8 mouse cellular contexts compared by ENCODE assay signal in the genomic region with DNA sequence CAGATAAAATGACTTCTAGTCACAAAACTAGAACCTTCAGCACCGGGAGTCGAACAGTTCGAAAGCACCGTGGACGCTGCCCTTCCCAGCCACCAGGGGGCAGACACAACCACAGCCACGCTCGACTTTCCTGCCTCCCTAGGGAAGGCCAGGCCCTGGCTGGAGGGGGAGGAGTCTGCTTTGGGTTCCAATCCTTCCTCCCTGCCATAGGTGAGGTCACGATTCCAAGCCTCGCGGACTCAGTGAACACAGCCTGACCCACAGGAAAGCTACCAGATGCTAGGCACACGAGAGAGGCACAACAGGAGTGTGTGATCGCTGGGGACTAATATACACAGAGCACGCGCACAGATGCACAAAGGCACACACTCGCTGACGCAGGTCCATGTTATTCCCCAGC. TPM values are rescaled to one million over a fixed set of nuclear protein-coding genes. Genes with fewer than 3 reads are reported as not detected.
DNase-seq lines count a peak whose midpoint lies in the region; ATAC-seq and TF ChIP-seq lines count a peak whose summit lies in the region.

No protein-coding gene starts in this region.

- no peaks in the 10 kb centered on the region for H3K36me3 ChIP-seq in limb, embryonic 14.5 days (ENCODE audit: control insufficient read depth, insufficient read depth, low read length)
- H3K36me3 ChIP-seq in stomach, embryonic 16.5 days (ENCODE audit: control insufficient read depth, insufficient read depth, low read length) = no peaks in the 10 kb centered on the region

- H3K9ac ChIP-seq in limb, embryonic 14.5 days (ENCODE audit: low read depth, low read length, severe bottlenecking) = no peak overlapping the region
- H3K9ac ChIP-seq in stomach, embryonic 16.5 days (ENCODE audit: low read length) = peak overlapping the region; percentile 46

- H3K4me1 ChIP-seq in limb, embryonic 14.5 days (ENCODE audit: control insufficient read depth, insufficient read depth, low read length) = peaks cover 12% of the 10 kb centered on the region
- peaks cover 17% of the 10 kb centered on the region for H3K4me1 ChIP-seq in stomach, embryonic 16.5 days (ENCODE audit: control insufficient read depth, insufficient read depth, low read length)

- no peak for TF ChIP-seq POLR2A in limb, embryonic 14.5 days (IDR thresholded peaks at IDR 0.05; ENCODE audit: borderline replicate concordance, extremely low read depth, insufficient read depth, insufficient read length)

- DNase-seq in 416B (ENCODE audit: low read depth) (peak; percentile 89), adipocyte (ENCODE audit: low spot score) (peak; percentile 92)
- peak; percentile 89 for DNase-seq in embryo, embryonic 10.5 days (ENCODE audit: low spot score)
- DNase-seq in kidney, adult 18-20 months = peak; percentile 87
- DNase-seq in limb, embryonic 14.5 days (ENCODE audit: low spot score) = peak; percentile 68
- DNase-seq in naive thymus-derived CD4-positive, alpha-beta T cell, adult 2 months (ENCODE audit: low read depth) = peak; percentile 77

- WGBS in limb, embryonic 14.5 days = 23% methylated on average over 16 of the region's 16 CpGs
- WGBS in stomach, embryonic 16.5 days = 23% methylated on average over 16 of the region's 16 CpGs

- no peaks in the 10 kb centered on the region for H3K27me3 ChIP-seq in limb, embryonic 14.5 days (ENCODE audit: control insufficient read depth, insufficient read depth, low read length)
- no peaks in the 10 kb centered on the region for H3K27me3 ChIP-seq in stomach, embryonic 16.5 days (ENCODE audit: control insufficient read depth, insufficient read depth, low read length)

- H3K27ac ChIP-seq in limb, embryonic 14.5 days (replicated peaks; ENCODE audit: low read depth, low read length) = no peak overlapping the region
- H3K27ac ChIP-seq in stomach, embryonic 16.5 days (ENCODE audit: low read length) = no peak overlapping the region

- H3K4me2 ChIP-seq in limb, embryonic 14.5 days (replicated peaks; ENCODE audit: low read depth, low read length, severe bottlenecking) = no peak overlapping the region
- H3K4me2 ChIP-seq in stomach, embryonic 16.5 days (ENCODE audit: low read depth, low read length) = peak overlapping the region; percentile 19; the same call in 1 of the 2 replicates

- no peak overlapping the region for H3K4me3 ChIP-seq in limb, embryonic 14.5 days (replicated peaks; ENCODE audit: low read length)
- no peak overlapping the region for H3K4me3 ChIP-seq in stomach, embryonic 16.5 days (replicated peaks; ENCODE audit: low read length)

- H3K9me3 ChIP-seq in limb, embryonic 14.5 days (ENCODE audit: control insufficient read depth, low read length) = no peaks in the 10 kb centered on the region
- H3K9me3 ChIP-seq in stomach, embryonic 16.5 days (replicated peaks; ENCODE audit: control insufficient read depth, low read length) = no peaks in the 10 kb centered on the region

- peak; percentile 77 for ATAC-seq in granulocyte monocyte progenitor cell, adult 5-6 weeks (replicated peaks; ENCODE audit: poor library complexity, severe bottlenecking)
- no peak for ATAC-seq in limb, embryonic 14.5 days (ENCODE audit: low FRiP score, low read depth)
- ATAC-seq in stomach, embryonic 16.5 days (ENCODE audit: insufficient read depth, low FRiP score) = peak; percentile 46; the same call in 1 of the 2 replicates

RNA-seq across cellular contexts. Expression of a gene that starts 1.9 kb away (rescaled TPM):
- total RNA-seq in granulocyte monocyte progenitor cell, adult 5-6 weeks (2014; fragmentation: Nextera tagmentation) = 18.2 and 20.8 TPM in 2 replicates
- 8.9 and 9.4 TPM in 2 replicates for total RNA-seq in granulocyte monocyte progenitor cell, adult 5-6 weeks (2017)
- polyA plus RNA-seq in limb, embryonic 14.5 days (2012; rRNA removed) = 33.9 and 44.6 TPM in 2 replicates
- 51.6 and 54.0 TPM in 2 replicates for polyA plus RNA-seq in limb, embryonic 14.5 days (2014; fragmentation: Nextera tagmentation; extraction: Ambion mirVana)
- polyA plus RNA-seq in stomach, embryonic 16.5 days (2015; fragmentation: Nextera tagmentation; extraction: Ambion mirVana) = 37.1 and 40.3 TPM in 2 replicates

RNA-seq across cellular contexts. Expression of a gene that starts 5.6 kb away (rescaled TPM):
- 24.9 and 38.3 TPM in 2 replicates for total RNA-seq in granulocyte monocyte progenitor cell, adult 5-6 weeks (2014; fragmentation: Nextera tagmentation)
- 30.1 and 31.8 TPM in 2 replicates for total RNA-seq in granulocyte monocyte progenitor cell, adult 5-6 weeks (2017)
- polyA plus RNA-seq in limb, embryonic 14.5 days (2012; rRNA removed) = 13.2 and 15.4 TPM in 2 replicates
- 3.7 and 5.6 TPM in 2 replicates for polyA plus RNA-seq in limb, embryonic 14.5 days (2014; fragmentation: Nextera tagmentation; extraction: Ambion mirVana)
- 8.6 and 9.2 TPM in 2 replicates for polyA plus RNA-seq in stomach, embryonic 16.5 days (2015; fragmentation: Nextera tagmentation; extraction: Ambion mirVana)

RNA-seq across cellular contexts. Expression of a gene that starts 29.0 kb away (rescaled TPM):
- not detected in 2 replicates for total RNA-seq in granulocyte monocyte progenitor cell, adult 5-6 weeks (2014; fragmentation: Nextera tagmentation)
- total RNA-seq in granulocyte monocyte progenitor cell, adult 5-6 weeks (2017) = not detected in 2 replicates
- 0.10 and 0.36 TPM in 2 replicates for polyA plus RNA-seq in limb, embryonic 14.5 days (2012; rRNA removed)
- not detected in 2 replicates for polyA plus RNA-seq in limb, embryonic 14.5 days (2014; fragmentation: Nextera tagmentation; extraction: Ambion mirVana)
- polyA plus RNA-seq in stomach, embryonic 16.5 days (2015; fragmentation: Nextera tagmentation; extraction: Ambion mirVana) = 0.18 and 0.70 TPM in 2 replicates

RNA-seq across cellular contexts. Expression of a gene that starts 32.8 kb away (rescaled TPM):
- total RNA-seq in granulocyte monocyte progenitor cell, adult 5-6 weeks (2014; fragmentation: Nextera tagmentation) = 1.3 and 3.5 TPM in 2 replicates
- total RNA-seq in granulocyte monocyte progenitor cell, adult 5-6 weeks (2017) = 2.4 and 2.8 TPM in 2 replicates
- 1.2 and 1.3 TPM in 2 replicates for polyA plus RNA-seq in limb, embryonic 14.5 days (2012; rRNA removed)
- polyA plus RNA-seq in limb, embryonic 14.5 days (2014; fragmentation: Nextera tagmentation; extraction: Ambion mirVana) = 0.61 and 1.2 TPM in 2 replicates
- 16.4 and 16.7 TPM in 2 replicates for polyA plus RNA-seq in stomach, embryonic 16.5 days (2015; fragmentation: Nextera tagmentation; extraction: Ambion mirVana)
